Mouse (Mus musculus): ENCODE measurements around the gene Ly6g6c.

DNA sequence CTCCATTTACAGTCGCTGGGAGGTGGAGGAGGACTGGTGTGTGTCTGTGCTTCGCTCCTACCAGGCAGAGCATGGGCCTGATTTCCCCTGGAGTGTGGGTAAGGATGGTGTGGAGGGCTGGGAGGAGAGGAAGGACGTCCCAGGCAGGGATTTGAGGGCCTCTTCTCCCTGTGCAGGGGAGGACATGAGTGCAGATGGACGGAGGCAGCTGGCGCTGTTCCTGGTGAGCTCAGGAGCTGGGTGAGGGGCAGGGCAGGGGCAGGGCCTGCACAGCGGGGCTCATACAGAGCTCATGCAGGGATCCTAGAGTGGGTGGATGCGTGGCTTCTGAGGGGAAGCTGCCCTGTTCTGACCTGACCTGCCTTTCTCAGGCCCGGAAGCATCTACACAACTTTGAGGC is 37.1 kb downstream of the Ly6g6c start:
- TF ChIP-seq POLR2A (IDR thresholded peaks at IDR 0.05; ENCODE audit: low read depth, low read length) (no peak), CTCF (IDR thresholded peaks at IDR 0.05; ENCODE audit: extremely low read depth, insufficient read length, insufficient replicate concordance, low read depth, low read length) (no peak)
